Mouse (Mus musculus): ENCODE measurements around the gene Taok2. TPM values are rescaled to one million over a fixed set of nuclear protein-coding genes. Genes with fewer than 3 reads are reported as not detected.

Gene Taok2
- 42.3 and 57.2 TPM in 2 replicates for total RNA-seq (2012; rRNA removed)

GRCm38 (mm10) chr7:126884286-126885164 is at the start of gene Taok2:
Gene Taok2 (minus strand): TSS chr7:126884703.
- in situ Hi-C loops (cut with MboI; ENCODE audit: low sequenced_read_pairs in 2 of 2, unreplicated experiment in 2 of 2): no loop called here
- Histone ChIP-seq H3K4me3 (ENCODE audit: insufficient read depth in 1 of 2, low read depth in 1 of 2, low read length in 2 of 2, poor library complexity in 1 of 2, severe bottlenecking in 1 of 2) (peak within 1 kb of the TSS; percentile 85 to 91), H3K27ac (ENCODE audit: insufficient read depth, low read depth, low read length, poor library complexity, severe bottlenecking) (peak within 1 kb of the TSS; percentile 86), H3K9me3 (ENCODE audit: control insufficient read depth, insufficient read depth, low read depth, low read length) (no peaks in the 10 kb centered on the region), H3K4me1 (ENCODE audit: control insufficient read depth in 2 of 2, insufficient read depth in 2 of 2, low read length in 2 of 2, poor library complexity in 1 of 2) (peaks cover 5 to 9% of the 10 kb centered on the region in 2 experiments; a peak in 3 of 4 replicates), H3K9ac (ENCODE audit: insufficient read depth, low read depth, low read length, poor library complexity, severe bottlenecking) (peak within 1 kb of the TSS; percentile 87), H3K36me3 (ENCODE audit: control insufficient read depth, insufficient read depth, low read length, poor library complexity, severe bottlenecking) (peaks cover 11% of the 10 kb centered on the region)
- TF ChIP-seq ZNF384 (IDR thresholded peaks at IDR 0.05; ENCODE audit: low read depth, low read length): no peak
- peak; percentile 68; the same call in 1 of the 2 replicates for TF ChIP-seq HCFC1 (IDR thresholded peaks at IDR 0.05; ENCODE audit: borderline replicate concordance, insufficient read depth, low read length)
- DNase-seq (ENCODE audit: low read depth, low spot score): peak; percentile 97

- Histone ChIP-seq H3K4me3 (ENCODE audit: insufficient read depth in 1 of 2, low read depth in 1 of 2, low read length in 2 of 2, poor library complexity in 1 of 2, severe bottlenecking in 1 of 2) (no peak overlapping the region), H3K9me3 (ENCODE audit: control insufficient read depth, insufficient read depth, low read depth, low read length) (no peaks in the 10 kb centered on the region), H3K27ac (ENCODE audit: insufficient read depth, low read depth, low read length, poor library complexity, severe bottlenecking) (no peak overlapping the region; the same call in 1 of the 2 replicates), H3K36me3 (ENCODE audit: control insufficient read depth, insufficient read depth, low read length, poor library complexity, severe bottlenecking) (peaks cover 12% of the 10 kb centered on the region), H3K9ac (ENCODE audit: insufficient read depth, low read depth, low read length, poor library complexity, severe bottlenecking) (no peak overlapping the region), H3K4me1 (ENCODE audit: control insufficient read depth in 2 of 2, insufficient read depth in 2 of 2, low read length in 2 of 2, poor library complexity in 1 of 2) (peaks cover 0 to 11% of the 10 kb centered on the region in 2 experiments; a peak in 2 of 4 replicates)
- TF ChIP-seq MAFK (IDR thresholded peaks at IDR 0.05; ENCODE audit: insufficient read depth, low read depth, low read length) (peak; percentile 67; the same call in 1 of the 2 replicates), ZC3H11A (IDR thresholded peaks at IDR 0.05; ENCODE audit: borderline replicate concordance, low read depth, low read length) (no peak)
- in situ Hi-C loops (cut with MboI; ENCODE audit: low sequenced_read_pairs in 2 of 2, unreplicated experiment in 2 of 2): no loop called here
- DNase-seq (ENCODE audit: low read depth, low spot score): no peak
Observed at GRCm38 (mm10) chr7:126932652-126933051, 48.1 kb upstream of the Taok2 start.

- Histone ChIP-seq H3K9ac (ENCODE audit: insufficient read depth, low read depth, low read length, poor library complexity, severe bottlenecking) (peak overlapping the region; percentile 90), H3K4me3 (ENCODE audit: insufficient read depth in 1 of 2, low read depth in 1 of 2, low read length in 2 of 2, poor library complexity in 1 of 2, severe bottlenecking in 1 of 2) (peak overlapping the region; percentile 89 to 92), H3K36me3 (ENCODE audit: control insufficient read depth, insufficient read depth, low read length, poor library complexity, severe bottlenecking) (peaks cover 8% of the 10 kb centered on the region; the same call in 1 of the 2 replicates), H3K9me3 (ENCODE audit: control insufficient read depth, insufficient read depth, low read depth, low read length) (no peaks in the 10 kb centered on the region), H3K4me1 (ENCODE audit: control insufficient read depth in 2 of 2, insufficient read depth in 2 of 2, low read length in 2 of 2, poor library complexity in 1 of 2) (peaks cover 0 to 11% of the 10 kb centered on the region in 2 experiments; a peak in 2 of 4 replicates), H3K27ac (ENCODE audit: insufficient read depth, low read depth, low read length, poor library complexity, severe bottlenecking) (no peak overlapping the region)
- in situ Hi-C loops (cut with MboI; ENCODE audit: low sequenced_read_pairs in 2 of 2, unreplicated experiment in 2 of 2): no loop called here
- no peak for DNase-seq (ENCODE audit: low read depth, low spot score)
- TF ChIP-seq HCFC1 (IDR thresholded peaks at IDR 0.05; ENCODE audit: borderline replicate concordance, insufficient read depth, low read length) (no peak), ZC3H11A (IDR thresholded peaks at IDR 0.05; ENCODE audit: borderline replicate concordance, low read depth, low read length) (no peak), MAFK (IDR thresholded peaks at IDR 0.05; ENCODE audit: insufficient read depth, low read depth, low read length) (no peak), ZNF384 (IDR thresholded peaks at IDR 0.05; ENCODE audit: low read depth, low read length) (no peak), CHD2 (IDR thresholded peaks at IDR 0.05; ENCODE audit: low read depth, low read length) (no peak)
Observed at GRCm38 (mm10) chr7:126929046-126929445, 44.5 kb upstream of the Taok2 start.

GRCm38 (mm10) chr7:126928384-126929037 is 44.0 kb upstream of the Taok2 start, which contains the start of gene Kctd13:
Gene Kctd13 (plus strand): TSS chr7:126928879.
- in situ Hi-C loops (cut with MboI; ENCODE audit: low sequenced_read_pairs in 2 of 2, unreplicated experiment in 2 of 2): no loop called here
- H3K9ac ChIP-seq (ENCODE audit: insufficient read depth, low read depth, low read length, poor library complexity, severe bottlenecking): peak within 1 kb of the TSS; percentile 90
- TF ChIP-seq CHD2 (IDR thresholded peaks at IDR 0.05; ENCODE audit: low read depth, low read length) (no peak), ZNF384 (IDR thresholded peaks at IDR 0.05; ENCODE audit: low read depth, low read length) (peak; percentile 27; the same call in 1 of the 2 replicates), MAFK (IDR thresholded peaks at IDR 0.05; ENCODE audit: insufficient read depth, low read depth, low read length) (no peak), ZC3H11A (IDR thresholded peaks at IDR 0.05; ENCODE audit: borderline replicate concordance, low read depth, low read length) (no peak), HCFC1 (IDR thresholded peaks at IDR 0.05; ENCODE audit: borderline replicate concordance, insufficient read depth, low read length) (no peak)
- peak within 1 kb of the TSS; percentile 89 to 92 for H3K4me3 ChIP-seq (ENCODE audit: insufficient read depth in 1 of 2, low read depth in 1 of 2, low read length in 2 of 2, poor library complexity in 1 of 2, severe bottlenecking in 1 of 2)
- DNase-seq (ENCODE audit: low read depth, low spot score): peak; percentile 78
- H3K4me1 ChIP-seq (ENCODE audit: control insufficient read depth in 2 of 2, insufficient read depth in 2 of 2, low read length in 2 of 2, poor library complexity in 1 of 2): peaks cover 0 to 9% of the 10 kb centered on the region in 2 experiments; a peak in 2 of 4 replicates
- H3K27ac ChIP-seq (ENCODE audit: insufficient read depth, low read depth, low read length, poor library complexity, severe bottlenecking): no peak within 1 kb of the TSS
- H3K36me3 ChIP-seq (ENCODE audit: control insufficient read depth, insufficient read depth, low read length, poor library complexity, severe bottlenecking): peaks cover 8% of the 10 kb centered on the region; the same call in 1 of the 2 replicates
- no peaks in the 10 kb centered on the region for H3K9me3 ChIP-seq (ENCODE audit: control insufficient read depth, insufficient read depth, low read depth, low read length)

Measured in ES-E14 (cell line).